Mouse (Mus musculus): ENCODE results near the gene Dnm2. TPM values are rescaled to one million over a fixed set of nuclear protein-coding genes. Genes with fewer than 3 reads are reported as not detected.
"Not testable (repeated sequence)": the region's sequence is repeated elsewhere in the genome, so short reads cannot be mapped to it uniquely, and the experiment has no call there.

Gene Dnm2
- polyA plus RNA-seq, 1 experiment = 374 TPM

GRCm38 (mm10) chr9:21511052-21511451 is 86.3 kb downstream of the Dnm2 start:
- TF ChIP-seq CTCF (IDR thresholded peaks at IDR 0.05; ENCODE audit: borderline replicate concordance, control insufficient read depth, extremely low read depth, insufficient read depth, low read length, poor library complexity) = no peak
- no peak for TF ChIP-seq POLR2A (IDR thresholded peaks at IDR 0.05; ENCODE audit: control insufficient read depth, extremely low read depth, insufficient read depth, low read length, poor library complexity)
- H3K27ac ChIP-seq (ENCODE audit: control insufficient read depth, insufficient read depth, low read length) = no peak overlapping the region
- no peak for DNase-seq
- H3K4me3 ChIP-seq (ENCODE audit: control insufficient read depth, insufficient read depth, low read length) = no peak overlapping the region
- H3K36me3 ChIP-seq (ENCODE audit: control insufficient read depth, insufficient read depth, low read length) = peaks cover 3% of the 10 kb centered on the region
- H3K4me1 ChIP-seq (replicated peaks; ENCODE audit: control insufficient read depth, insufficient read depth, low read length) = peaks cover 18% of the 10 kb centered on the region
- no peaks in the 10 kb centered on the region for H3K27me3 ChIP-seq (ENCODE audit: control insufficient read depth, insufficient read depth, low read length)
- WGBS = 83% methylated on average over 9 of the region's 9 CpGs

DNA sequence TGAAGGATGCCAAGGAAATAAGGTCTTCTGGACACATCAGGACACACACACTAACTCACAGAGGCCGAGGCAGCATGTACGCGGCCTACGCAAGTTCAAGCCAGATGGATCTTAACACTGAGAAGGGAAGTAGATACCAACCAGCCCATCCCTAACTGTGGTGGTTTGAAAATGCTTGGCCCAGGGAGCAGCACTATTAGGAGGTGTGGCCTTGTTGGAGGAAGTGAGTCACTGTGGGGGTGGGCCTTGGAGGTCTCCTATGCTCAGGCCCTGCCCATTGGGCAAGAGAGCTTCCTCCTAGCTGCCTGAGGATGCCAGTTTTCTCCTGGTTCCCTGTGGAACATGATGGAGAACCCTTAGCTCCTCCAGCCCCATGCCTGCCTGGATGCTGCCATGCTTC is 88.8 kb downstream of the Dnm2 start:
- no peak for DNase-seq
- no peaks in the 10 kb centered on the region for H3K27me3 ChIP-seq (ENCODE audit: control insufficient read depth, insufficient read depth, low read length)
- no peak overlapping the region for H3K4me3 ChIP-seq (ENCODE audit: control insufficient read depth, insufficient read depth, low read length)
- no peak overlapping the region for H3K27ac ChIP-seq (ENCODE audit: control insufficient read depth, insufficient read depth, low read length)
- no peaks in the 10 kb centered on the region for H3K36me3 ChIP-seq (ENCODE audit: control insufficient read depth, insufficient read depth, low read length)
- H3K4me1 ChIP-seq (replicated peaks; ENCODE audit: control insufficient read depth, insufficient read depth, low read length) = peaks cover 18% of the 10 kb centered on the region
- TF ChIP-seq CTCF (IDR thresholded peaks at IDR 0.05; ENCODE audit: borderline replicate concordance, control insufficient read depth, extremely low read depth, insufficient read depth, low read length, poor library complexity) = no peak
- no peak for TF ChIP-seq POLR2A (IDR thresholded peaks at IDR 0.05; ENCODE audit: control insufficient read depth, extremely low read depth, insufficient read depth, low read length, poor library complexity)
- WGBS = over 99% methylated on average over 4 of the region's 4 CpGs

DNA sequence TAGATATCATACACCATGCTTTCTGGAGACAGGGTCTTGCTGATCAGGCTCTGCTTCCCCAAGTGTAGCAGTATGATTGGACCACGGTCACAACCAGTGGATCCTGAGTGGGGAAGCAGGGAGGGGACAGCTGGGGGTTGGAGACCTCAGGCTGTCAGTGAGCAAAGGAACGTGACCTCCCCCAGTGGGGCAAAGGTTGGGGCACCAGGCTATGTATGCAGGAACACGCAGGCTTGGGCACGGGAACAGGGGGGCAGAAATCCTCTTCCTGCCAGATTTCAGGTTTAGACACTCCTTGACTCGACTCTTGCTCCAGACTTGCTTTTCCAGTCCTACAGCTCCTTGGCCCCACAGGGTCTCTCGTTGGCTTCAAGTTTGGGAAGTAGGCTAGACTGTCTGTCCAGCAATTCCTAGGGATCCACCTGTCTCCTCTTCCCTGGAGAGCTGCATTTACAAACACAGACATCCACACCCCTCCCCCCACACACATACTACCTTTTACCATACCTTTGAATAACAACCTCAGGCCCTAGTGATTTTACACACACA is 93.3 kb downstream of the Dnm2 start:
- no peak overlapping the region for H3K27ac ChIP-seq (ENCODE audit: control insufficient read depth, insufficient read depth, low read length)
- DNase-seq = no peak
- H3K4me3 ChIP-seq (ENCODE audit: control insufficient read depth, insufficient read depth, low read length) = no peak overlapping the region
- H3K27me3 ChIP-seq (ENCODE audit: control insufficient read depth, insufficient read depth, low read length) = no peaks in the 10 kb centered on the region
- no peaks in the 10 kb centered on the region for H3K36me3 ChIP-seq (ENCODE audit: control insufficient read depth, insufficient read depth, low read length)
- TF ChIP-seq CTCF (IDR thresholded peaks at IDR 0.05; ENCODE audit: borderline replicate concordance, control insufficient read depth, extremely low read depth, insufficient read depth, low read length, poor library complexity) = no peak
- no peak for TF ChIP-seq POLR2A (IDR thresholded peaks at IDR 0.05; ENCODE audit: control insufficient read depth, extremely low read depth, insufficient read depth, low read length, poor library complexity)
- no peaks in the 10 kb centered on the region for H3K4me1 ChIP-seq (replicated peaks; ENCODE audit: control insufficient read depth, insufficient read depth, low read length)
- 86% methylated on average over 6 of the region's 6 CpGs for WGBS

GRCm38 (mm10) chr9:21518690-21519089 is 94.0 kb downstream of the Dnm2 start:
- not testable (repeated sequence) for H3K4me3 ChIP-seq (ENCODE audit: control insufficient read depth, insufficient read depth, low read length); H3K4me1 ChIP-seq (replicated peaks; ENCODE audit: control insufficient read depth, insufficient read depth, low read length); DNase-seq; H3K27me3 ChIP-seq (ENCODE audit: control insufficient read depth, insufficient read depth, low read length); H3K27ac ChIP-seq (ENCODE audit: control insufficient read depth, insufficient read depth, low read length); H3K36me3 ChIP-seq (ENCODE audit: control insufficient read depth, insufficient read depth, low read length)
- 91% methylated on average over 6 of the region's 6 CpGs for WGBS

DNA sequence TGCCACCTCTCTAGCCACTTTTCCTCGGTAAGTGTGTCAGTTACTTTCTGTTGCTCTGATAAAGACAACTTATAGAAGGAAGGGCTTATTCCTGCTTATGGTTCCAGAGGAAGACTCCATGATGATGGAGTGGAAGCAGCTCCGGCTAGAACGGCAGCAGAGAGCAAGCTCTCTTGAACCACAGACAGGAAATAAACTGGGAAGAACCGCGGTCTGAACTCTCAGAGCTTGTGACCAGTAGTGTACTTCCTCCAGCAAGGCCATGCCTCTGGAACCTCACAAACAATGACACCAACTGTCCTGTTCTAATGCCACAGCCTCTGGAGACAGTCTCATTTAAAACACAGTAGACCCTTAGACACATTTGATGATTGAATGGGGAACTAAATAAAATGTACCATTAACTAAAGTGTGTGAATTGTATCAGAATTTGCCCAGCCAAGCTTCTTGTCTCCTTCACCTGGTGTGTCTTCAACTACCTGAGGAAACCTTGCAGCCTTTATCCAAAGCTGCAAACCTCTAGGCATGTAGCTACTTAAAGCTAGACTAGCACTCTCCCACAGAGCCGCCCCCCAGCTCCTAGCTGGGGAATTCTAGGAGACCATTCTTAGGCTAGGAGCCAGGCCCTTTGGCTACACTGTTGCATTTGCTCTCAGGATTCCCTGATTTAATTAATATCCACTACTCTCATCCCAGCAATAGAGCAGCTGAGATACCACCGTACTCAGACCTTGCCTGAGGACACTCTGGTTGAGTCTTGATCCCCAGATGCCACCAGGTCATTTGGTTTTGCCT is 100.6 kb downstream of the Dnm2 start:
- WGBS = 23% methylated on average over 7 of the region's 7 CpGs
- H3K4me1 ChIP-seq (replicated peaks; ENCODE audit: control insufficient read depth, insufficient read depth, low read length) = peaks cover 17% of the 10 kb centered on the region
- TF ChIP-seq POLR2A (IDR thresholded peaks at IDR 0.05; ENCODE audit: control insufficient read depth, extremely low read depth, insufficient read depth, low read length, poor library complexity) (no peak), CTCF (IDR thresholded peaks at IDR 0.05; ENCODE audit: borderline replicate concordance, control insufficient read depth, extremely low read depth, insufficient read depth, low read length, poor library complexity) (no peak)
- H3K4me3 ChIP-seq (ENCODE audit: control insufficient read depth, insufficient read depth, low read length) = peak overlapping the region; percentile 72; the same call in 1 of the 2 replicates
- no peaks in the 10 kb centered on the region for H3K27me3 ChIP-seq (ENCODE audit: control insufficient read depth, insufficient read depth, low read length)
- H3K27ac ChIP-seq (ENCODE audit: control insufficient read depth, insufficient read depth, low read length) = peak overlapping the region; percentile 30; the same call in 1 of the 2 replicates
- DNase-seq = no peak
- no peaks in the 10 kb centered on the region for H3K36me3 ChIP-seq (ENCODE audit: control insufficient read depth, insufficient read depth, low read length)

DNA sequence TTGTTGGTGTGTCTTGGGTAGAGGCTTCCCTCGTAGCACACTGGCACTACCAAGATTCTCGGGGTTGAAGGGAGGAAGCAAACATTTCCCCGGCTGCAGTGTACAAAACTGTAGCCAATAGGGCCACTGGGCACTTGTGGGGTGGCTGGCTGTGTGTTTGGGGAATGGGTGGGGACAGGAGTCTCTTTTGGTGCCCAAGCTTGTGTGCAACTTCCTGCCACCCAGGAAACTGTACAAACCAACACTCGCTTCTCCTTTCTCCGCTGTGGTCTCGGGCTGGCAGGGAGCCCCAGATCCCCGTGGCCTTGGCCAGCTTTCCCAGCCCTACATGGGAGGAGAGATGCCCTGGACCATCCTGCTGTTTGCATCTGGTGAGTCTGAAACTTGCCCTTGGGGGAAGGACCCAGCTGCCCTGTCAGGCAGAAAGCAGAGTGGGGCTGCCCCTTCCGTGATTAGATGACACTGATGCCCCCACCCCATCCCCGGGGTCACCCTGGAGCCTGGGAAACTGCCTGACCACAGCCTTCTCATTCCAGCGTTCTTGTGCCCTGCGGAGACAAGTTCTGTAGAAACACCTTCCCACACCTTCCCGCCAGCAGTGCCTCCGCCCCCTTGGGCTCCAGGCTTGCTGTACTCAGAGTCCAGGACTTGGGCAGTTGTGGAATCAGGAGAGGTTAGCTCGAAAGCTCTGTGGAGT is 101.4 kb downstream of the Dnm2 start, which contains the start of gene AB124611:
Gene AB124611, plus strand, starts transcription at position 240 of the 697 bp plus-strand sequence.
- WGBS = 14% methylated on average over 14 of the region's 14 CpGs
- TF ChIP-seq POLR2A (IDR thresholded peaks at IDR 0.05; ENCODE audit: control insufficient read depth, extremely low read depth, insufficient read depth, low read length, poor library complexity) (no peak), CTCF (IDR thresholded peaks at IDR 0.05; ENCODE audit: borderline replicate concordance, control insufficient read depth, extremely low read depth, insufficient read depth, low read length, poor library complexity) (peak; percentile 34; the same call in 1 of the 2 replicates)
- Histone ChIP-seq H3K4me3 (ENCODE audit: control insufficient read depth, insufficient read depth, low read length) (peak within 1 kb of the TSS; percentile 72), H3K27ac (ENCODE audit: control insufficient read depth, insufficient read depth, low read length) (peak within 1 kb of the TSS; percentile 33; the same call in 1 of the 2 replicates), H3K4me1 (replicated peaks; ENCODE audit: control insufficient read depth, insufficient read depth, low read length) (peaks cover 17% of the 10 kb centered on the region), H3K27me3 (ENCODE audit: control insufficient read depth, insufficient read depth, low read length) (no peaks in the 10 kb centered on the region), H3K36me3 (ENCODE audit: control insufficient read depth, insufficient read depth, low read length) (no peaks in the 10 kb centered on the region)
- peak; percentile 57 for DNase-seq
